In the genomic region with DNA sequence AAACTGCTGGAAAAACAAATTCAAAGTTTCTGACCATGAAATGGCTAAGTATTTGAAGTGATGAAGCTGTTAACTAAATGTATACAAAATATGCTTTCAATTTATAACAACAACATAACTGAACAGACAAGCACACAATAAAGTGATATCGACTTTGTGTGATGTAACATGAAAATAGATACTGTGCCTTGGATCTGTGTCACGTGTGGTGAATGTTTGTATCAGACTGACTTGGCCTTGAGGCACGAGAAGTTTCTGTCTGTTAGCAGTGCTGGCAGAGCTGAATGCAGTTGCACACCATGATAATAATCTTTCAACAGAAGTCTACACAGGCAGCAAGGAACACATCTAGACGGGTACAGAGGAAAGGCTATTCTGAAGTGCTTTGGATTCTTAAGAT, we compare ENCODE assay signal across 22 mouse cellular contexts.
"Had no signal": no experiment of that assay in that cellular context is flagged by ENCODE, and none has a peak within 500 bp of the region (broad histone marks: within the 10 kb centered on the region; RNA-seq: fewer than 3 reads in every experiment).

No protein-coding gene starts in this region.

- H3K4me3 ChIP-seq: liver, embryonic 13.5 days; liver, embryonic 15.5 days; lung, embryonic 15.5 days; megakaryocyte, embryonic 14.5 days; midbrain, embryonic 13.5 days; midbrain, embryonic 15.5 days; neural tube, embryonic 13.5 days; neural tube, embryonic 15.5 days had no signal

- H3K9me3 ChIP-seq: liver, embryonic 13.5 days; liver, embryonic 15.5 days; lung, embryonic 15.5 days; megakaryocyte, embryonic 14.5 days; midbrain, embryonic 13.5 days; midbrain, embryonic 15.5 days; neural tube, embryonic 13.5 days; neural tube, embryonic 15.5 days had no signal

- H3K4me1 ChIP-seq: liver, embryonic 13.5 days; liver, embryonic 15.5 days; lung, embryonic 15.5 days; megakaryocyte, embryonic 14.5 days; midbrain, embryonic 13.5 days; midbrain, embryonic 15.5 days; neural tube, embryonic 15.5 days had no signal

- H3K27me3 ChIP-seq: lung, embryonic 15.5 days; midbrain, embryonic 15.5 days; neural tube, embryonic 13.5 days; neural tube, embryonic 15.5 days had no signal

- DNase-seq: liver, embryonic 13.5 days; liver, postnatal 0 days; lung, adult 2 months; lung, postnatal 14 days; lung, postnatal 36 days; retina, postnatal 1 day; right cerebral cortex, adult 18-20 months; right cerebral cortex, postnatal 25 days; right cerebral cortex, postnatal 4 days; spleen, adult 18-20 months; thymus, adult 18-20 months; thymus, postnatal 14 days; thymus, postnatal 4 days had no signal

- H3K36me3 ChIP-seq: liver, embryonic 13.5 days; liver, embryonic 15.5 days; lung, embryonic 15.5 days; midbrain, embryonic 13.5 days; midbrain, embryonic 15.5 days; neural tube, embryonic 13.5 days; neural tube, embryonic 15.5 days had no signal

- H3K27ac ChIP-seq: liver, embryonic 13.5 days; liver, embryonic 15.5 days; lung, embryonic 15.5 days; macrophage; midbrain, embryonic 13.5 days; midbrain, embryonic 15.5 days; neural tube, embryonic 13.5 days; neural tube, embryonic 15.5 days had no signal

- H3K4me2 ChIP-seq: liver, embryonic 13.5 days; liver, embryonic 15.5 days; lung, embryonic 15.5 days; midbrain, embryonic 11.5 days; midbrain, embryonic 13.5 days; midbrain, embryonic 15.5 days; neural tube, embryonic 13.5 days; neural tube, embryonic 15.5 days had no signal
